Mouse (Mus musculus) heart, adult 2 months (tissue): ENCODE data around the gene Kmt5a.

Experiments
- EP300 ChIP-seq: fragments of 200-500 bp; IDR thresholded peaks from 2 replicates; pipeline ENCODE4 v1.6.1; 2011; ENCODE audit warnings: low read depth, low read length, control low read depth; ENCODE audit not compliant: insufficient read depth
- POLR2A ChIP-seq: fragments of 200-500 bp; IDR thresholded peaks from 2 replicates; pipeline ENCODE4 v1.6.1; 2011; ENCODE audit warnings: mild to moderate bottlenecking, low read depth, low read length, control low read depth; ENCODE audit not compliant: insufficient read depth

GRCm38 (mm10) chr5:124438746-124439145, 984 bp upstream of the Kmt5a start:
- no peak for TF ChIP-seq POLR2A
- TF ChIP-seq EP300, result no peak
